Mouse (Mus musculus): ENCODE results near the gene Prkar2b.

Prkar2b gene

GRCm38 (mm10) chr12:32009267-32009984 lies 51.7 kb downstream of the Prkar2b start:
- DNase-seq (ENCODE audit: low spot score) = no peak

- DNase-seq (ENCODE audit: low spot score) = no peak
Measured at GRCm38 (mm10) chr12:32008728-32009127, 52.4 kb downstream of the Prkar2b start.

GRCm38 (mm10) chr12:32007646-32008045 lies 53.5 kb downstream of the Prkar2b start:
- no peak for DNase-seq (ENCODE audit: low spot score)

GRCm38 (mm10) chr12:32007040-32007439 lies 54.1 kb downstream of the Prkar2b start:
- no peak for DNase-seq (ENCODE audit: low spot score)

- no peak for DNase-seq (ENCODE audit: low spot score)
Measured at GRCm38 (mm10) chr12:32006391-32006929, 54.6 kb downstream of the Prkar2b start.

GRCm38 (mm10) chr12:32000464-32000863 lies 60.6 kb downstream of the Prkar2b start:
- no peak for DNase-seq (ENCODE audit: low spot score)

GRCm38 (mm10) chr12:31998706-31999105 lies 62.4 kb downstream of the Prkar2b start:
- DNase-seq (ENCODE audit: low spot score) = no peak

GRCm38 (mm10) chr12:31997328-31997878 lies 63.7 kb downstream of the Prkar2b start:
- no peak for DNase-seq (ENCODE audit: low spot score)

- DNase-seq (ENCODE audit: low spot score) = no peak
Measured at GRCm38 (mm10) chr12:31996877-31997276, 64.2 kb downstream of the Prkar2b start.

- DNase-seq (ENCODE audit: low spot score) = no peak
Measured at GRCm38 (mm10) chr12:31990575-31990974, 70.5 kb downstream of the Prkar2b start.

GRCm38 (mm10) chr12:31989726-31990125 lies 71.4 kb downstream of the Prkar2b start:
- no peak for DNase-seq (ENCODE audit: low spot score)

- DNase-seq (ENCODE audit: low spot score) = no peak
Measured at GRCm38 (mm10) chr12:31986463-31986862, 74.6 kb downstream of the Prkar2b start.

- DNase-seq (ENCODE audit: low spot score) = no peak
Measured at GRCm38 (mm10) chr12:31985738-31986137, 75.4 kb downstream of the Prkar2b start.

GRCm38 (mm10) chr12:31984664-31985063 lies 76.4 kb downstream of the Prkar2b start:
- DNase-seq (ENCODE audit: low spot score) = no peak

GRCm38 (mm10) chr12:31984206-31984605 lies 76.9 kb downstream of the Prkar2b start:
- no peak for DNase-seq (ENCODE audit: low spot score)

- no peak for DNase-seq (ENCODE audit: low spot score)
Measured at GRCm38 (mm10) chr12:31983769-31984168, 77.3 kb downstream of the Prkar2b start.

- DNase-seq (ENCODE audit: low spot score) = no peak
Measured at GRCm38 (mm10) chr12:31983238-31983637, 77.9 kb downstream of the Prkar2b start.

GRCm38 (mm10) chr12:31977613-31978195 lies 83.4 kb downstream of the Prkar2b start:
- no peak for DNase-seq (ENCODE audit: low spot score)

- DNase-seq (ENCODE audit: low spot score) = no peak
Measured at GRCm38 (mm10) chr12:31976544-31976943, 84.6 kb downstream of the Prkar2b start.

GRCm38 (mm10) chr12:31973473-31974172 lies 87.5 kb downstream of the Prkar2b start:
- no peak for DNase-seq (ENCODE audit: low spot score)

- no peak for DNase-seq (ENCODE audit: low spot score)
Measured at GRCm38 (mm10) chr12:31971547-31971946, 89.5 kb downstream of the Prkar2b start.

GRCm38 (mm10) chr12:31969111-31969510 lies 92.0 kb downstream of the Prkar2b start:
- no peak for DNase-seq (ENCODE audit: low spot score)

- DNase-seq (ENCODE audit: low spot score) = no peak
Measured at GRCm38 (mm10) chr12:31967536-31967935, 93.6 kb downstream of the Prkar2b start.
